Mouse (Mus musculus) olfactory bulb, adult 2 months (tissue): Measurements from ENCODE around the gene Psg21. TPM values are rescaled to one million over a fixed set of nuclear protein-coding genes. Genes with fewer than 3 reads are reported as not detected.
"Not testable (repeated sequence)": the region's sequence is repeated elsewhere in the genome, so short reads cannot be mapped to it uniquely, and the experiment has no call there.

Experiments used
- H3K27ac ChIP-seq: fragments of 200-500 bp; 2 replicates; pipeline ENCODE4 v1.5.1; 2012; ENCODE audit warnings: low read depth, low read length; ENCODE audit not compliant: insufficient read depth
- H3K4me1 ChIP-seq: fragments of 200-500 bp; 2 replicates; pipeline ENCODE4 v1.6.1; 2012; ENCODE audit warnings: low read length; ENCODE audit not compliant: control insufficient read depth, insufficient read depth
- H3K4me3 ChIP-seq: fragments of 200-500 bp; 2 replicates; pipeline ENCODE4 v1.5.1; 2012; ENCODE audit warnings: mild to moderate bottlenecking, low read depth, low read length, moderate library complexity; ENCODE audit not compliant: insufficient read depth
- CTCF ChIP-seq: fragments of 200-500 bp; IDR thresholded peaks from 2 replicates; pipeline ENCODE4 v1.5.1; 2012; ENCODE audit warnings: low read depth, mild to moderate bottlenecking, low read length, moderate library complexity; ENCODE audit not compliant: insufficient read depth
- POLR2A ChIP-seq: fragments of 200-500 bp; IDR thresholded peaks from 2 replicates; pipeline ENCODE4 v1.6.1; 2012; ENCODE audit warnings: mild to moderate bottlenecking, low read depth, low read length, moderate library complexity; ENCODE audit not compliant: insufficient read depth
- WGBS: fragments of 180-500 bp; shearing (Covaris S2); methylation state at CpG from one replicate; pipeline ENCODE4 v1.1.7; 2018; 5-methylcytosine and 5-hydroxymethylcytosine counted together
- polyA plus RNA-seq: library from polyadenylated mRNA; stranded (reverse); fragments of >200 nt; gene quantifications from 2 replicates; pipeline ENCODE4 v1.2.4, GENCODE M21; 2012; ENCODE audit warnings: low replicate concordance; ENCODE audit not compliant: missing spikeins, insufficient read depth, insufficient read length

Gene Psg21
- polyA plus RNA-seq, result not detected in 2 replicates

DNA sequence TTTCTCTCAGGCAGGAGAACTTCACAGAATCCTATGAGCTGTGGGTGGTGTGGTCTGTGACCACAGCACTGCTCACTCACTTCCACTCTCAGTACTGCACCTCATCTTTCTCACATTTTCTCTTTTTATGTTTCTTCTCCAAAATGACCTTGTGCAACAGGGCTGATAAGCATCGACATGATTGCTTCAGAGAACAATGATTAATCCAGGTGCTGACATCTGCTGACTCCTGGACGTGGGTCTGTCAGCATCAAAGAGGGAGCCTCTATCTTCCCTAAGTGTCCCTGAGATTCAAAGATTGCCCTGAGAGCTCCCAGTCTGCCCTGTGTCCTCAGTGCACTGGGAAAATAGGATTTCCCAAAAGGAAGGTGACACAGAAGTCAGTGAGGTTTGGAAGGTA lies at the start of gene Psg21:
Gene Psg21, minus strand, starts transcription at position 101 of the 400 bp plus-strand sequence.
- 64% methylated on average over 2 of the region's 2 CpGs for WGBS
- not testable (repeated sequence) for H3K4me1 ChIP-seq, H3K4me3 ChIP-seq, H3K27ac ChIP-seq

GRCm38 (mm10) chr7:18686085-18686484 lies 29.6 kb upstream of the Psg21 start, which contains the start of gene Psg20:
TSS of gene Psg20 (minus strand) at chr7:18686185.
- Histone ChIP-seq H3K4me1 (no peaks in the 10 kb centered on the region), H3K4me3 (no peak within 1 kb of the TSS), H3K27ac (no peak within 1 kb of the TSS)
- 66% methylated on average over 2 of the region's 2 CpGs for WGBS
- TF ChIP-seq POLR2A (no peak), CTCF (no peak)

DNA sequence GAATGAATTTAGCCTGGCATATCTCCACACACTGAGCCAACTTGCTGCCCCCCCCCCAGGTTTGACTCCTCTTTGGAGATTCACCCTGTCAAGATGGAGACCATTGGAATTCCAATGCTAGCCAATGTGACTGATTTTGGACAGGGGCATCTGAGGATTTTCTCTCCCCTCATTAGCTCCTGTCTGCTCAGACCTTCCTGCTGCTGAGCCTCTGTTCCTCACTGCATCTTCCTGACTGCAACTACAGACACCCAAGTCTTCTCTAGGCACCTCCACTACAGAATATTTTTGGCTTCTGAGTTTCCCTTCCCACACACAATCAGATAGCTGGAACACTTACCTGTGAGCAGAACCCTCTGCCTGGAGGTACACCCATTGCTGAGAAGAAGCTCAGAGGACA lies 29.1 kb upstream of the Psg21 start:
- no peak overlapping the region for H3K4me3 ChIP-seq
- no peak overlapping the region for H3K27ac ChIP-seq
- no peaks in the 10 kb centered on the region for H3K4me1 ChIP-seq
- TF ChIP-seq CTCF, result no peak
- no peak for TF ChIP-seq POLR2A

DNA sequence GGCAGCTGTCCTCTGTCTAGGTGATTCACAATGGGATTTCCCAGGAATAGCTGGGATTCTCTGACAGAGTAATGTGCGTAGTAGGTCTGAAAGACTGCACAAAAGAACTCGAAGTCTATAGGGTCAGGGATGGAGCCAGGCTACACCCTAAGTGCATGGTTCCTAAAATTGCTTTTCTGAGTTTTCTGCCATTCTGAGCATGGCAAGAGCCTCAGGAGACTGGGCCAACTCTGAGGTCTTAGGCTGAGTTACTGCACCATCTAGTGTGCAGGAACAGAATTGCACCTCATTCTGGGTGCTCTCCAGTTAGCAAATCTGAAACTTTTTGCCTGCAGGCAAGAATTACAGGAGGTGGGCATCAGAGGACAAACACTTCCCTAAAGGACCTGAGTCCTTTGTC lies 23.2 kb upstream of the Psg21 start:
- no peaks in the 10 kb centered on the region for H3K4me1 ChIP-seq
- H3K27ac ChIP-seq, result no peak overlapping the region
- H3K4me3 ChIP-seq, result no peak overlapping the region
- WGBS, result 30% methylated on average over 2 of the region's 2 CpGs
- TF ChIP-seq POLR2A (no peak), CTCF (no peak)

DNA sequence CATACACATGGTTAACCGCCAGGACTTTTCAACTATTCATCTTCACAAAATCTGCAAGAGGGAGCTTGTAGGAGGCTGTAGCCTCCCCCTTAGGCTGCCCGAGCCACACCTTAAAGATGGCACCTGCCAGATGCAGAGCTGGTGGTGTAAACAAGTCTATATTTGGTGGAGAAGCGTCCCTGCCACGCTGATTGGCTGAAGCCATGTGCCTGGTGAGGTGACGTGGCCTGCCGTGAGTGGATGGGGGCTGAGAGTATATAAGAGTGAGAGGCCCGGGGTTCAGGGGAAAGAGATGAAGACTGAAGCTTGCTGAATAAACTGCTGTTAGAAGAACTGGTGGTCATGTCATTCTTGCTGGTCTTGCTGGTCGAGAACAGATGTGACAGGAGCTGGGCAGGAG lies 29.6 kb downstream of the Psg21 start:
- not testable (repeated sequence) for H3K4me3 ChIP-seq, H3K4me1 ChIP-seq, H3K27ac ChIP-seq
- WGBS, result 76% methylated on average over 8 of the region's 8 CpGs

GRCm38 (mm10) chr7:18616401-18616800 lies 40.1 kb downstream of the Psg21 start, which contains the start of gene Psg23:
TSS of gene Psg23 (minus strand) at chr7:18616501.
- 70% methylated on average over 2 of the region's 2 CpGs for WGBS
- H3K27ac ChIP-seq, H3K4me1 ChIP-seq, H3K4me3 ChIP-seq: not testable (repeated sequence)

Other genes starting within 250 kb of the Psg21 start
- not detected in 2 replicates for gene Psg28, start 224.7 kb downstream of the Psg21 start, polyA plus RNA-seq
- not detected in 2 replicates for gene Psg26, start 172.5 kb downstream of the Psg21 start, polyA plus RNA-seq
- not detected in 2 replicates for gene Psg25, start 124.5 kb downstream of the Psg21 start, polyA plus RNA-seq
- gene Psg27, start 89.4 kb downstream of the Psg21 start, polyA plus RNA-seq, result not detected in 2 replicates
- gene Psg23, start 40.2 kb downstream of the Psg21 start, polyA plus RNA-seq, result not detected in 2 replicates
- gene Psg20, start 29.5 kb upstream of the Psg21 start, polyA plus RNA-seq, result not detected in 2 replicates
- gene Psg22, start 61.4 kb upstream of the Psg21 start, polyA plus RNA-seq, result not detected in 2 replicates
- gene Psg19, start 141.8 kb upstream of the Psg21 start, polyA plus RNA-seq, result not detected in 2 replicates
- gene Psg17, start 164.9 kb upstream of the Psg21 start, polyA plus RNA-seq, result not detected in 2 replicates
- gene Mill2, start 183.2 kb upstream of the Psg21 start, polyA plus RNA-seq, result not detected in 2 replicates
- not detected in 2 replicates for gene Pglyrp1, start 214.6 kb upstream of the Psg21 start, polyA plus RNA-seq